Mouse (Mus musculus): Measurements from ENCODE around the gene Fbxo21. TPM values are rescaled to one million over a fixed set of nuclear protein-coding genes. Genes with fewer than 3 reads are reported as not detected.
A peak's percentile ranks its signal among the peaks of the same experiment; 100 is the strongest.

Gene Fbxo21
- polyA plus RNA-seq (2015; fragmentation: Nextera tagmentation; extraction: Ambion mirVana) = 51.6 and 54.4 TPM in 2 replicates

- WGBS = under 1% methylated on average over 78 of the region's 88 CpGs
- ATAC-seq (replicated peaks; ENCODE audit: low FRiP score, low read depth) (peak; percentile 90), DNase-seq (ENCODE audit: low spot score) (peak; percentile 96)
- TF ChIP-seq CTCF (IDR thresholded peaks at IDR 0.05; ENCODE audit: low read depth) = peak; percentile 37
- peaks cover 16% of the 10 kb centered on the region; the same call in 1 of the 2 replicates for H3K36me3 ChIP-seq (ENCODE audit: insufficient read depth, low read length)
- peaks cover 6% of the 10 kb centered on the region; the same call in 1 of the 2 replicates for H3K4me1 ChIP-seq (replicated peaks; ENCODE audit: insufficient read depth, low read length)
- no peaks in the 10 kb centered on the region for H3K9me3 ChIP-seq (replicated peaks; ENCODE audit: low read length)
- peak within 1 kb of the TSS; percentile 97 for H3K4me3 ChIP-seq (replicated peaks; ENCODE audit: low read depth, low read length)
- peak within 1 kb of the TSS; percentile 94 for H3K9ac ChIP-seq (ENCODE audit: low read depth, low read length)
- no peaks in the 10 kb centered on the region for H3K27me3 ChIP-seq (ENCODE audit: insufficient read depth, low read length)
- peak within 1 kb of the TSS; percentile 85 for H3K27ac ChIP-seq
- peak within 1 kb of the TSS; percentile 88 for H3K4me2 ChIP-seq (ENCODE audit: low read length)
Measured at GRCm38 (mm10) chr5:117976657-117977500, at the start of gene Fbxo21. TSS of gene Fbxo21 (plus strand) at chr5:117976730.

- peak; percentile 15; the same call in 1 of the 2 replicates for TF ChIP-seq CTCF (IDR thresholded peaks at IDR 0.05; ENCODE audit: low read depth)
- H3K4me2 ChIP-seq (ENCODE audit: low read length) = no peak overlapping the region
- H3K9ac ChIP-seq (ENCODE audit: low read depth, low read length) = no peak overlapping the region
- H3K27ac ChIP-seq = no peak overlapping the region
- no peaks in the 10 kb centered on the region for H3K9me3 ChIP-seq (replicated peaks; ENCODE audit: low read length)
- no peaks in the 10 kb centered on the region for H3K27me3 ChIP-seq (ENCODE audit: insufficient read depth, low read length)
- H3K4me3 ChIP-seq (replicated peaks; ENCODE audit: low read depth, low read length) = no peak overlapping the region
- WGBS = 93% methylated on average over 2 of the region's 2 CpGs
- H3K36me3 ChIP-seq (ENCODE audit: insufficient read depth, low read length) = no peaks in the 10 kb centered on the region
- no peak for ATAC-seq (replicated peaks; ENCODE audit: low FRiP score, low read depth)
- H3K4me1 ChIP-seq (replicated peaks; ENCODE audit: insufficient read depth, low read length) = no peaks in the 10 kb centered on the region
- no peak for DNase-seq (ENCODE audit: low spot score)
Measured at GRCm38 (mm10) chr5:117928553-117928952, 48.0 kb upstream of the Fbxo21 start.

GRCm38 (mm10) chr5:117932222-117932621, 44.3 kb upstream of the Fbxo21 start:
- ATAC-seq (replicated peaks; ENCODE audit: low FRiP score, low read depth) = no peak
- no peak for DNase-seq (ENCODE audit: low spot score)
- H3K4me1 ChIP-seq (replicated peaks; ENCODE audit: insufficient read depth, low read length) = no peaks in the 10 kb centered on the region
- 80% methylated on average over 2 of the region's 2 CpGs for WGBS
- no peak overlapping the region for H3K9ac ChIP-seq (ENCODE audit: low read depth, low read length)
- H3K36me3 ChIP-seq (ENCODE audit: insufficient read depth, low read length) = no peaks in the 10 kb centered on the region
- no peak overlapping the region for H3K27ac ChIP-seq
- H3K4me3 ChIP-seq (replicated peaks; ENCODE audit: low read depth, low read length) = no peak overlapping the region
- TF ChIP-seq CTCF (IDR thresholded peaks at IDR 0.05; ENCODE audit: low read depth) = no peak
- no peak overlapping the region for H3K4me2 ChIP-seq (ENCODE audit: low read length)
- no peaks in the 10 kb centered on the region for H3K27me3 ChIP-seq (ENCODE audit: insufficient read depth, low read length)
- H3K9me3 ChIP-seq (replicated peaks; ENCODE audit: low read length) = no peaks in the 10 kb centered on the region

- DNase-seq (ENCODE audit: low spot score) (peak; percentile 95), ATAC-seq (replicated peaks; ENCODE audit: low FRiP score, low read depth) (peak; percentile 60; the same call in 1 of the 2 replicates)
- Histone ChIP-seq H3K4me3 (replicated peaks; ENCODE audit: low read depth, low read length) (no peak overlapping the region), H3K4me1 (replicated peaks; ENCODE audit: insufficient read depth, low read length) (no peaks in the 10 kb centered on the region), H3K27me3 (ENCODE audit: insufficient read depth, low read length) (no peaks in the 10 kb centered on the region), H3K9ac (ENCODE audit: low read depth, low read length) (no peak overlapping the region), H3K36me3 (ENCODE audit: insufficient read depth, low read length) (no peaks in the 10 kb centered on the region), H3K9me3 (replicated peaks; ENCODE audit: low read length) (no peaks in the 10 kb centered on the region), H3K4me2 (ENCODE audit: low read length) (no peak overlapping the region), H3K27ac (no peak overlapping the region)
- WGBS = 1% methylated on average over 7 of the region's 9 CpGs
- peak; percentile 86 for TF ChIP-seq CTCF (IDR thresholded peaks at IDR 0.05; ENCODE audit: low read depth)
Measured at GRCm38 (mm10) chr5:117932862-117933261, 43.7 kb upstream of the Fbxo21 start.

- H3K27me3 ChIP-seq (ENCODE audit: insufficient read depth, low read length) = no peaks in the 10 kb centered on the region
- H3K4me1 ChIP-seq (replicated peaks; ENCODE audit: insufficient read depth, low read length) = no peaks in the 10 kb centered on the region
- H3K36me3 ChIP-seq (ENCODE audit: insufficient read depth, low read length) = no peaks in the 10 kb centered on the region
- no peaks in the 10 kb centered on the region for H3K9me3 ChIP-seq (replicated peaks; ENCODE audit: low read length)
- H3K9ac ChIP-seq (ENCODE audit: low read depth, low read length) = no peak overlapping the region
- no peak for ATAC-seq (replicated peaks; ENCODE audit: low FRiP score, low read depth)
- H3K4me2 ChIP-seq (ENCODE audit: low read length) = no peak overlapping the region
- WGBS = 67% methylated on average over 15 of the region's 16 CpGs
- no peak overlapping the region for H3K4me3 ChIP-seq (replicated peaks; ENCODE audit: low read depth, low read length)
- no peak overlapping the region for H3K27ac ChIP-seq
- no peak for TF ChIP-seq CTCF (IDR thresholded peaks at IDR 0.05; ENCODE audit: low read depth)
- DNase-seq (ENCODE audit: low spot score) = no peak
Measured at GRCm38 (mm10) chr5:117936346-117936745, 40.2 kb upstream of the Fbxo21 start.

- Histone ChIP-seq H3K9ac (ENCODE audit: low read depth, low read length) (no peak overlapping the region), H3K4me2 (ENCODE audit: low read length) (no peak overlapping the region), H3K27ac (no peak overlapping the region), H3K27me3 (ENCODE audit: insufficient read depth, low read length) (no peaks in the 10 kb centered on the region), H3K9me3 (replicated peaks; ENCODE audit: low read length) (no peaks in the 10 kb centered on the region), H3K4me3 (replicated peaks; ENCODE audit: low read depth, low read length) (no peak overlapping the region), H3K36me3 (ENCODE audit: insufficient read depth, low read length) (no peaks in the 10 kb centered on the region), H3K4me1 (replicated peaks; ENCODE audit: insufficient read depth, low read length) (no peaks in the 10 kb centered on the region)
- TF ChIP-seq CTCF (IDR thresholded peaks at IDR 0.05; ENCODE audit: low read depth) = no peak
- DNase-seq (ENCODE audit: low spot score) (no peak), ATAC-seq (replicated peaks; ENCODE audit: low FRiP score, low read depth) (no peak)
- WGBS = 86% methylated on average over 3 of the region's 3 CpGs
Measured at GRCm38 (mm10) chr5:117937186-117937585, 39.3 kb upstream of the Fbxo21 start.
